Mouse (Mus musculus): ENCODE results near the gene Gm10053. TPM values are rescaled to one million over a fixed set of nuclear protein-coding genes. Genes with fewer than 3 reads are reported as not detected.

Gm10053 gene
- polyA plus RNA-seq, 1 experiment from 2014 or later, result 300 TPM

GRCm38 (mm10) chr19:24899578-24900544 lies 24.4 kb downstream of the Gm10053 start:
- Histone ChIP-seq H3K27me3 (ENCODE audit: insufficient read depth, low read length) (peaks cover 88% of the 10 kb centered on the region), H3K36me3 (ENCODE audit: insufficient read depth, low read length) (no peaks in the 10 kb centered on the region), H3K9ac (replicated peaks; ENCODE audit: low read length) (no peak overlapping the region), H3K4me2 (replicated peaks; ENCODE audit: low read depth, low read length) (peak overlapping the region; percentile 66), H3K4me1 (ENCODE audit: insufficient read depth, low read length) (peaks cover 25% of the 10 kb centered on the region), H3K9me3 (ENCODE audit: low read length) (no peaks in the 10 kb centered on the region), H3K4me3 (ENCODE audit: low read length) (peak overlapping the region; percentile 44), H3K27ac (ENCODE audit: low read length) (no peak overlapping the region)
- under 1% methylated on average over 84 of the region's 84 CpGs for whole genome bisulfite sequencing
- ATAC-seq (ENCODE audit: low FRiP score, low TSS enrichment), result peak; percentile 59; the same call in 1 of the 2 replicates

GRCm38 (mm10) chr19:24900581-24901220 lies 25.2 kb downstream of the Gm10053 start, which contains the start of gene Foxd4:
TSS of gene Foxd4 (minus strand) at chr19:24901197.
- Histone ChIP-seq H3K27ac (ENCODE audit: low read length) (no peak within 1 kb of the TSS), H3K4me1 (ENCODE audit: insufficient read depth, low read length) (peaks cover 25% of the 10 kb centered on the region), H3K4me3 (ENCODE audit: low read length) (peak within 1 kb of the TSS; percentile 44), H3K27me3 (ENCODE audit: insufficient read depth, low read length) (peaks cover 80% of the 10 kb centered on the region), H3K9me3 (ENCODE audit: low read length) (no peaks in the 10 kb centered on the region), H3K9ac (replicated peaks; ENCODE audit: low read length) (no peak within 1 kb of the TSS), H3K36me3 (ENCODE audit: insufficient read depth, low read length) (no peaks in the 10 kb centered on the region), H3K4me2 (replicated peaks; ENCODE audit: low read depth, low read length) (peak within 1 kb of the TSS; percentile 66)
- WGBS, result under 1% methylated on average over 27 of the region's 27 CpGs
- ATAC-seq (ENCODE audit: low FRiP score, low TSS enrichment), result 0 out of 2 replicates have a peak, but pooled peaks have one; percentile 23

- H3K4me2 ChIP-seq (replicated peaks; ENCODE audit: low read depth, low read length), result no peak overlapping the region
- H3K27ac ChIP-seq (ENCODE audit: low read length), result no peak overlapping the region
- no peak for ATAC-seq (ENCODE audit: low FRiP score, low TSS enrichment)
- H3K27me3 ChIP-seq (ENCODE audit: insufficient read depth, low read length), result peaks cover 73% of the 10 kb centered on the region
- H3K9me3 ChIP-seq (ENCODE audit: low read length), result no peaks in the 10 kb centered on the region
- H3K9ac ChIP-seq (replicated peaks; ENCODE audit: low read length), result no peak overlapping the region
- H3K36me3 ChIP-seq (ENCODE audit: insufficient read depth, low read length), result no peaks in the 10 kb centered on the region
- peaks cover 25% of the 10 kb centered on the region for H3K4me1 ChIP-seq (ENCODE audit: insufficient read depth, low read length)
- no peak overlapping the region for H3K4me3 ChIP-seq (ENCODE audit: low read length)
- WGBS, result 7% methylated on average over 3 of the region's 3 CpGs
Measured at GRCm38 (mm10) chr19:24901666-24902065, 26.2 kb downstream of the Gm10053 start.

- no peak overlapping the region for H3K9ac ChIP-seq (replicated peaks; ENCODE audit: low read length)
- ATAC-seq (ENCODE audit: low FRiP score, low TSS enrichment), result no peak
- no peak overlapping the region for H3K27ac ChIP-seq (ENCODE audit: low read length)
- H3K4me3 ChIP-seq (ENCODE audit: low read length), result no peak overlapping the region
- H3K9me3 ChIP-seq (ENCODE audit: low read length), result no peaks in the 10 kb centered on the region
- H3K27me3 ChIP-seq (ENCODE audit: insufficient read depth, low read length), result peaks cover 67% of the 10 kb centered on the region
- peaks cover 20% of the 10 kb centered on the region for H3K4me1 ChIP-seq (ENCODE audit: insufficient read depth, low read length)
- 8% methylated on average over 2 of the region's 2 CpGs for WGBS
- no peaks in the 10 kb centered on the region for H3K36me3 ChIP-seq (ENCODE audit: insufficient read depth, low read length)
- H3K4me2 ChIP-seq (replicated peaks; ENCODE audit: low read depth, low read length), result no peak overlapping the region
Measured at GRCm38 (mm10) chr19:24902256-24902655, 26.8 kb downstream of the Gm10053 start.

GRCm38 (mm10) chr19:24902821-24903220 lies 27.3 kb downstream of the Gm10053 start:
- Histone ChIP-seq H3K4me1 (ENCODE audit: insufficient read depth, low read length) (peaks cover 15% of the 10 kb centered on the region), H3K36me3 (ENCODE audit: insufficient read depth, low read length) (no peaks in the 10 kb centered on the region), H3K4me3 (ENCODE audit: low read length) (no peak overlapping the region), H3K9me3 (ENCODE audit: low read length) (no peaks in the 10 kb centered on the region; the same call in 1 of the 2 replicates), H3K9ac (replicated peaks; ENCODE audit: low read length) (no peak overlapping the region), H3K27me3 (ENCODE audit: insufficient read depth, low read length) (peaks cover 62% of the 10 kb centered on the region), H3K27ac (ENCODE audit: low read length) (no peak overlapping the region), H3K4me2 (replicated peaks; ENCODE audit: low read depth, low read length) (no peak overlapping the region)
- no peak for ATAC-seq (ENCODE audit: low FRiP score, low TSS enrichment)
- 54% methylated on average over 2 of the region's 2 CpGs for WGBS

GRCm38 (mm10) chr19:24907655-24908054 lies 32.2 kb downstream of the Gm10053 start:
- no peak overlapping the region for H3K4me2 ChIP-seq (replicated peaks; ENCODE audit: low read depth, low read length)
- H3K36me3 ChIP-seq (ENCODE audit: insufficient read depth, low read length), result no peaks in the 10 kb centered on the region
- peaks cover 18% of the 10 kb centered on the region for H3K27me3 ChIP-seq (ENCODE audit: insufficient read depth, low read length)
- no peak overlapping the region for H3K27ac ChIP-seq (ENCODE audit: low read length)
- no peaks in the 10 kb centered on the region; the same call in 1 of the 2 replicates for H3K9me3 ChIP-seq (ENCODE audit: low read length)
- no peak overlapping the region for H3K9ac ChIP-seq (replicated peaks; ENCODE audit: low read length)
- no peak for ATAC-seq (ENCODE audit: low FRiP score, low TSS enrichment)
- H3K4me3 ChIP-seq (ENCODE audit: low read length), result no peak overlapping the region
- 91% methylated on average over 5 of the region's 6 CpGs for WGBS
- no peaks in the 10 kb centered on the region for H3K4me1 ChIP-seq (ENCODE audit: insufficient read depth, low read length)

- Histone ChIP-seq H3K4me2 (replicated peaks; ENCODE audit: low read depth, low read length) (no peak overlapping the region), H3K27me3 (ENCODE audit: insufficient read depth, low read length) (peaks cover 9% of the 10 kb centered on the region), H3K27ac (ENCODE audit: low read length) (no peak overlapping the region), H3K9ac (replicated peaks; ENCODE audit: low read length) (no peak overlapping the region), H3K9me3 (ENCODE audit: low read length) (no peaks in the 10 kb centered on the region; the same call in 1 of the 2 replicates), H3K4me1 (ENCODE audit: insufficient read depth, low read length) (no peaks in the 10 kb centered on the region), H3K4me3 (ENCODE audit: low read length) (no peak overlapping the region), H3K36me3 (ENCODE audit: insufficient read depth, low read length) (no peaks in the 10 kb centered on the region)
- ATAC-seq (ENCODE audit: low FRiP score, low TSS enrichment), result no peak
- 90% methylated on average over 3 of the region's 3 CpGs for WGBS
Measured at GRCm38 (mm10) chr19:24908385-24909155, 33.1 kb downstream of the Gm10053 start.

- no peak overlapping the region for H3K9ac ChIP-seq (replicated peaks; ENCODE audit: low read length)
- no peak overlapping the region for H3K4me3 ChIP-seq (ENCODE audit: low read length)
- no peak overlapping the region for H3K4me2 ChIP-seq (replicated peaks; ENCODE audit: low read depth, low read length)
- H3K27me3 ChIP-seq (ENCODE audit: insufficient read depth, low read length), result no peaks in the 10 kb centered on the region
- 92% methylated on average over 5 of the region's 5 CpGs for WGBS
- no peaks in the 10 kb centered on the region for H3K9me3 ChIP-seq (ENCODE audit: low read length)
- H3K36me3 ChIP-seq (ENCODE audit: insufficient read depth, low read length), result peaks cover 12% of the 10 kb centered on the region
- no peaks in the 10 kb centered on the region for H3K4me1 ChIP-seq (ENCODE audit: insufficient read depth, low read length)
- no peak for ATAC-seq (ENCODE audit: low FRiP score, low TSS enrichment)
- H3K27ac ChIP-seq (ENCODE audit: low read length), result no peak overlapping the region
Measured at GRCm38 (mm10) chr19:24920866-24921265, 45.4 kb downstream of the Gm10053 start.
